Mouse (Mus musculus) gastrocnemius, postnatal 10 days (tissue): Measurements from ENCODE around the gene Cox5a. TPM values are rescaled to one million over a fixed set of nuclear protein-coding genes. Genes with fewer than 3 reads are reported as not detected.
A peak's percentile ranks its signal among the peaks of the same experiment; 100 is the strongest.

Experiments used
- DNase-seq: peaks from one replicate; pipeline ENCODE4 v3.0.0; 2021; ENCODE audit warnings: mixed read lengths
- total RNA-seq, 2 experiments: library from RNA; stranded (reverse); gene quantifications; 2 replicates each; pipeline ENCODE4 v1.2.3; 2021

Gene Cox5a
- total RNA-seq, 2 experiments from 2014 or later: 862 to 1,077 TPM

DNA sequence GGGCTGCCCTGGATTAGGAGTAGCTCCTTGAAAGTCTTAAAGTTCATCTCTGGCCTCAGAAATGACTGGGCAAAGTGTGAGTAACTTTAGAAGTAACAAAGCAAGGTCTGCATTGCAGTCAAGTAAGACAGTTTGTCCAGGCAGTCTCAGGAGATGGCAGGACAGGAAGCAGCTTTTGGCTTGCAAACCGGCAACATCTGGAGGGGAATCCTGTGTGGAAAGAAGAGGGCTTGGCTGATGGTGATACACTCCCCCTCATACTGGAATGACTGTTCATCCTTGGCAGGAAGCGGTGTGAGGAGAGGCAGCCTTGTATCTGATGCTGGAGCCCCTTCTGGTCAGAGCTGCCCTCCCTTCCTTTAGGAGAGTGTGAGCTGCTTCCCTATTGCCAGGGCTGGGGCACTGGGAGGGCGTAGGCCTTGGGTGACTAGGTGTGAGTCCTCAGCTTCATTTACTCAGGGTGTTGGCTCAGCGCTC, 41.9 kb downstream of the Cox5a start:
- peak; percentile 48 for DNase-seq

DNA sequence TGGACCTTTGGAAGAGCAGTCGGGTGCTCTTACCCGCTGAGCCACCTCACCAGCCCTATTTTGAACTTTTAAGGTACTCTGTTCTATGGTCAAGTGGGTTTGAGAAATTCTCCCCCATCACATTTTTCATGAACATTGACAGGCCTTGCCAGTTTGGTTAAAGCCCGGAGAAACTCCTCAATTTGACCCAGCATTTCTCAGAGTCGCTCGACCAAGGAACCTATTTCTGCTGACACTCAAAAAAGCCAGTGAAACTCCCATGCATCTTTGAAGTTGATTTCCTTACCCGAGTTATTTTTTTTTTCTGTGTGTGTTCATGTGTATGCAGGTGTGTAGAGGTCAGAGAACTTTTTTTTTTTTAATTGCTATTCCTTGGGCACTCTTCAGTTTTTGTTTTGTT, 43.5 kb downstream of the Cox5a start:
- DNase-seq: no peak

DNA sequence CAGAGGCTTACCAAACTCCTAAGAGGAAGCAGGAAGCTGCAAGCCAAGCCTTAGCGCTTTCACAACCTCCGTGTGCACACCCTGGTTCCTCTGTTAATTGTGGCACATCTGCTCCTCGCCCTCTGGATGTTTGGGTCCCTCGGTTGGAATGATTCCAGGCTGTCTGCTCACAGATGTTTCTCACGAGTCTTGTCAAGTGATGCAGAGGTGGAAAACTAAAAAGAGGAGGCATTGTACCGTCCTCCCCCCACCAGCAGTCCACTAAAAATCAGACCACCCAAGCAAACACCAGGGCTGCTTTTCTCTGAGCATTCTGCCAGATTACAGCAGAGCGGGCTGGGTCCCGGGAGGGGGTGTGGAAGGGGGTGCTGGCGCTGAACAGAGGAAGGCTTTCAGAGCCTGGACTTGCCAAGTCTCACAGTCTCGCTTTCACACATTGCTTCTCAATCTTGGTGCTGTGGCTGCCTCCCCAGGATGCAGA, 44.7 kb downstream of the Cox5a start:
- DNase-seq: peak; percentile 41

DNA sequence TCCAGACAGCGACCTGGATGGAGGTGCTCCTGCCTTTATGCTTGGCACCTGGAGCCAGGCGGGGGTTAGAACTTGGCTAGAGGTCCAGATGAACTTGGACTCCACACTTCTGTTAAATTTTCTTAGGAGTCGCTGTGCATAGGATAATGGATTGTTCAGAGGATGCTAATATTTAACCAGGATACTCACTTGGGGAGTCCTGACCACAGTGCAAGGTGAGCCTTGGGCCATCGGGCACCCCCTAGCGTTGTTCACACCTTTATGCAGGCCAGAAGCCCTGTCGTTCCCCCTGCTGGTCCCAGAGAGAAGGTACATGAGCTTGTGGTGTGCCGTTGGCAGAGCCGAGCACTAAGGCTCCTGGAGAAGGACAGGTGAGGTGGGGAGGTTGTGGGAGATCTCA, 45.8 kb downstream of the Cox5a start:
- DNase-seq: no peak

DNA sequence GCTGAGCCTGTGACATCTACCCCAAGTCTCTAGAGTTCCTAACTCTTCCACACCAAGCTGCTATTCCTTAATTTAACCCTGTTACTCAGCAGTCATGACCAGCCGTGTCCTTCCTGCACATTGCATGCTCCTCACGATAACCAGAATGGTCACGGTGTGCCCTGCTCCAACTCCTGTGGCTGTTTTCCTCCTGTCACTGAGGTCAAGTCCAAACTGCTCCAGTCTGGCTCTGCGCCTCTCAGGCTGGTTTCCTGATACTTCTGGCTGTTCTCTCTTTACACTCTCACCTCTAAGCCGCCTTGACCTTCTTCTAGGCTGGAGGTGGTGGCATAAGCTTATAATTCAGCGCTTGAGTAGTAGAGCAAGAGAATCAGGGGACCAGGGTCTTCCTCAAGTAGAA, 47.4 kb downstream of the Cox5a start:
- no peak for DNase-seq

DNA sequence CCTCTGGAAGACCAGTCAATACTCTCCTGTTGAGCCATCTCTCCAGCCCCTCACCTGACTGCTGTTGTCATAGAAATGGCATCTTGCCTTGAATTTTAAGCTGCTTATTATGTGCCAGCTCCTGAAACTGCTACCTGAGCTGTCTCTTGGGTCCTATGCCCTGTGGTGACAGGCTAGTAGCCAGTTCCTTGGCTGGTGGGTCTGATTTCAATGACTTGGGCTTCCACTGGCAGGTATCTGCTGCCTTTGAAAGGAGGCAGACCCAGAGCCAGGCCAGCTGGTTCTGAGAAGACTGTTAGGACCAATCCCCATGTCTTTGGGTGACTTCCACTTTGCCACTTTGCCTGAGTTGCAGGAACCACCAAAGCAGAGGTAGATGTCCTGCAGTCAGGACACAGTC, 53.3 kb downstream of the Cox5a start:
- DNase-seq: no peak

DNA sequence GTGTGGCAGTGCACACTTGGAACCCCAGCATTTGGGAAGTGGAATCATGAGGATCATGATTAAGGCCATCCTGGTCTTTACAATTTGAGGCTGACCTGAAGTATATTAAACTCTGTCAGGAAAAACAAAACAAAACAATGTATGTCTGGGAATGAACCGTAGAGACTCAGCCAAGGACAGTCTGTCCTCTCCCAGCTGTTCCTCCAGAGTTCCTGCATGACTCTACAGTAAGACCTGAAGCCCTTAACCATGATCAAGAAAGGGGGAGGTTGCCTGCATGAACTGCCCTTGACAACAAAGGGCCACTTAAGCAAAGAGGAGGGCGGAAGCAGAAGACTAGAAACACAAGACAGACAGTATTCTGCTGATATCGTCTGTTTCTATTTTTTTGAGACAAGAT, 54.5 kb downstream of the Cox5a start:
- DNase-seq: no peak

DNA sequence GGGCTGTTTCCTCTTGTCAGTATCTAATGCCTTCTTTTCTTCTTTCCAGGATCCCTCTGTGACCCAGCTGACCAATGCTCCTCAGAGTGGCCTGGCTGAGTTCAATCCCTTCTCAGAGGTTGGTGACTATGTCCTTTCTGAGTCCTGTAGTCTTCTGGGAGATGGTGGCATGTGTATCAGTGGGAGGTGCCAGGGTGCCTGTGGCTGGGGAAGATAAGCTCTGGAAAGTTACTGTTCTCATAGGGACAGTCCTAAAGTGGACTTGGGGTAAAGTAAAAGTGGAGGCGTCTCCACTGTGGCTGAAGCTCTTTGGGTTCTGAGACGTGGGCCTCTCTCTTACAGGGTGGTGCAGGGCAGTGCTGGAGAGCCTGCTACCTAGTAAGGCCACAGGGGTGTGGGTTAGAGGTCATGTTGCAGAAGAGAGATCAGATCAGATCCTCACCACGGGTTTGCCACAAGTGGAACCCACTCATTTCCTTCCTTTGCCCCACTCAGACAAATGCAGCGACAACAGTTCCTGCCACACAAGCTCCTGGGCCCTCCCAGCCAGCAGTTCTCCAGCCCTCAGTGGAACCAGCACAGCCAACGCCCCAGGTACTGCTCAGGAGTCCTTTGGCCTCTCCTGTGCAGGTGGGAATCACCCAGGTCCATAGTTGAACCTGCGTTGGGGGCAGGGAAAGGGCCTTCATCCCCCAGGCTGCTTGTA, 56.2 kb downstream of the Cox5a start:
- DNase-seq: no peak

Other genes starting within 250 kb of the Cox5a start
- gene Ppcdc, start 81.2 kb upstream of the Cox5a start, total RNA-seq: 1 to 10 TPM; 7.7 to 8.8 TPM
- 1 to 10 TPM; 6.8 to 8.3 TPM for gene Scamp5, start 53.2 kb upstream of the Cox5a start, total RNA-seq
- gene Rpp25, start 17.2 kb upstream of the Cox5a start, total RNA-seq: not detected
- gene Fam219b, start 16.3 kb downstream of the Cox5a start, total RNA-seq: 1 to 10 TPM; 9.1 to 9.2 TPM
- gene Mpi, start 31.5 kb downstream of the Cox5a start, total RNA-seq: 10 to 100 TPM; 87.2 to 96.9 TPM
- gene Scamp2, start 39.7 kb downstream of the Cox5a start, total RNA-seq: 10 to 100 TPM; 52.5 to 56.3 TPM
- gene Ulk3, start 68.2 kb downstream of the Cox5a start, total RNA-seq: 10 to 100 TPM in 1 of 2 experiments, 1 to 10 TPM in 1; 7.6 to 12.2 TPM
- gene Cplx3, start 85.0 kb downstream of the Cox5a start, total RNA-seq: not detected
- not detected for gene Lman1l, start 99.5 kb downstream of the Cox5a start, total RNA-seq
- 10 to 100 TPM; 19.3 to 31.7 TPM for gene Csk, start 132.4 kb downstream of the Cox5a start, total RNA-seq
- gene Cyp1a2, start 162.4 kb downstream of the Cox5a start, total RNA-seq: under 1 TPM in 1 of 2 experiments, not detected in 1; 0.14 TPM
- gene Cyp1a1, start 166.7 kb downstream of the Cox5a start, total RNA-seq: under 1 TPM; 0.09 TPM
- 1 to 10 TPM; 7.8 to 8.5 TPM for gene Edc3, start 187.3 kb downstream of the Cox5a start, total RNA-seq
- gene Clk3, start 244.6 kb downstream of the Cox5a start, total RNA-seq: 10 to 100 TPM; 34.8 to 45.3 TPM